21 mouse cellular contexts compared by ENCODE assay signal in the genomic region with DNA sequence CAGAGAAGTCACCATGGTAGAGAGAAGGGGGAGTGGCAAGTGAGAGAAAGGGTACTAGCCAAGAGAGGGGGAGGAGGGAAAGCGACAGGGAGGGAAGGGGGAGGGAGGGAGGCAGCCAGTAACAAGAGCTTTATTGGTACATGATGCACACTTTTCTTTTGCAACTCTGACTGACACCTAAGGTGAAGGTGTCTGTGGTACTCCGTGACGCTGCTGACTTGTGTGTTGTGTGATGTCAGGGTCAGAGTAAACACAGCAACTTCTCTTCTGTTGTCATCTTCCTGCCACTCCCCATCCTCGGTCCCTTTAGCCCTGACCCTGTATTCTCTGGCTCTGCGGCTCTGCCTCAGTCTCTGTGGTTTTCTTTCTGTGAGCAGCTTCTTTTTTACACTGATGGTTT. TPM values are rescaled to one million over a fixed set of nuclear protein-coding genes. Genes with fewer than 3 reads are reported as not detected.
DNase-seq lines count a peak whose midpoint lies in the region; ATAC-seq and TF ChIP-seq lines count a peak whose summit lies in the region.
"Had no signal": no experiment of that assay in that cellular context is flagged by ENCODE, and none has a peak within 500 bp of the region (broad histone marks: within the 10 kb centered on the region; RNA-seq: fewer than 3 reads in every experiment).

No protein-coding gene starts in this region.

- DNase-seq in heart, embryonic 10.5 days (ENCODE audit: low spot score), result no peak
- DNase-seq in liver, postnatal 0 days, result no peak
- DNase-seq in liver, result no peak
- peak; percentile 66 for DNase-seq in induced T-regulatory cell, adult 2 months (ENCODE audit: low read depth)
- DNase-seq in stomach, postnatal 0 days (ENCODE audit: low spot score), result no peak
- no peak for DNase-seq in left cerebral cortex, postnatal 4 days
- DNase-seq in thymus, postnatal 25 days, result no peak
- DNase-seq: cerebellum, adult 18-20 months; cerebellum, postnatal 36 days; gastrocnemius, postnatal 25 days; kidney, adult 18-20 months; kidney, postnatal 4 days; lung, adult 2 months; thymus, postnatal 4 days had no signal

- TF ChIP-seq EP300 in liver, postnatal 0 days (IDR thresholded peaks at IDR 0.05; ENCODE audit: low read depth), result no peak
- no peak for TF ChIP-seq EP300 in stomach, postnatal 0 days (optimal IDR thresholded peaks at IDR 0.05)

- intact Hi-C loops in left cerebral cortex, postnatal 4 days (cut with DNase I), result no loop called here

- H3K27me3 ChIP-seq in heart, embryonic 10.5 days (ENCODE audit: insufficient read depth, poor library complexity, severe bottlenecking), result no peaks in the 10 kb centered on the region
- H3K27me3 ChIP-seq in heart, embryonic 11.5 days (ENCODE audit: control insufficient read depth, insufficient read depth, low read length), result no peaks in the 10 kb centered on the region
- H3K27me3 ChIP-seq in liver, postnatal 0 days (ENCODE audit: insufficient read depth, low read length), result no peaks in the 10 kb centered on the region
- no peaks in the 10 kb centered on the region for H3K27me3 ChIP-seq in stomach, postnatal 0 days (ENCODE audit: control insufficient read depth, insufficient read depth, low read length)
- H3K27me3 ChIP-seq: forebrain, embryonic 12.5 days; heart, embryonic 12.5 days; hindbrain, embryonic 13.5 days; Patski had no signal

- H3K27ac ChIP-seq in heart, embryonic 10.5 days, result peak overlapping the region; percentile 29; the same call in 1 of the 2 replicates
- H3K27ac ChIP-seq in heart, embryonic 11.5 days (ENCODE audit: low read depth, low read length), result no peak overlapping the region
- peak overlapping the region; percentile 58; the same call in 1 of the 2 replicates for H3K27ac ChIP-seq in liver, postnatal 0 days (ENCODE audit: low read depth)
- 0 out of 2 replicates have a peak overlapping the region, but pooled peaks have one; percentile 35 for H3K27ac ChIP-seq in stomach, postnatal 0 days (replicated peaks)
- H3K27ac ChIP-seq: forebrain, embryonic 12.5 days; hindbrain, embryonic 13.5 days; macrophage had no signal

- no peaks in the 10 kb centered on the region for H3K9me3 ChIP-seq in heart, embryonic 10.5 days
- no peaks in the 10 kb centered on the region for H3K9me3 ChIP-seq in heart, embryonic 11.5 days (replicated peaks; ENCODE audit: control insufficient read depth, low read length)
- no peaks in the 10 kb centered on the region for H3K9me3 ChIP-seq in liver, postnatal 0 days (ENCODE audit: low read length)
- H3K9me3 ChIP-seq in stomach, postnatal 0 days (ENCODE audit: control insufficient read depth, low read length), result no peaks in the 10 kb centered on the region
- H3K9me3 ChIP-seq: forebrain, embryonic 12.5 days; heart, embryonic 12.5 days; hindbrain, embryonic 13.5 days had no signal

- H3K4me3 ChIP-seq in heart, embryonic 10.5 days, result no peak overlapping the region
- no peak overlapping the region for H3K4me3 ChIP-seq in heart, embryonic 11.5 days (ENCODE audit: low read depth, low read length)
- no peak overlapping the region for H3K4me3 ChIP-seq in liver, postnatal 0 days (ENCODE audit: low read depth, low read length)
- no peak overlapping the region for H3K4me3 ChIP-seq in stomach, postnatal 0 days (ENCODE audit: low read depth, low read length)
- H3K4me3 ChIP-seq: forebrain, embryonic 12.5 days; heart, embryonic 12.5 days; hindbrain, embryonic 13.5 days had no signal

- H3K36me3 ChIP-seq in heart, embryonic 10.5 days, result peaks cover 47% of the 10 kb centered on the region
- no peaks in the 10 kb centered on the region; the same call in 1 of the 2 replicates for H3K36me3 ChIP-seq in heart, embryonic 11.5 days (ENCODE audit: control insufficient read depth, insufficient read depth, low read length)
- peaks cover 12% of the 10 kb centered on the region; the same call in 1 of the 2 replicates for H3K36me3 ChIP-seq in liver, postnatal 0 days (replicated peaks; ENCODE audit: insufficient read depth, low read length)
- peaks cover 2% of the 10 kb centered on the region; the same call in 1 of the 2 replicates for H3K36me3 ChIP-seq in stomach, postnatal 0 days (ENCODE audit: control insufficient read depth, insufficient read depth, low read length)

- TF ChIP-seq CTCF in liver, postnatal 0 days (IDR thresholded peaks at IDR 0.05; ENCODE audit: low read depth), result no peak
- TF ChIP-seq CTCF in stomach, postnatal 0 days (IDR thresholded peaks at IDR 0.05; ENCODE audit: low read depth), result no peak

- no peak for ATAC-seq in heart, embryonic 11.5 days (replicated peaks; ENCODE audit: insufficient number of reproducible peaks, low FRiP score, low TSS enrichment)
- peak; percentile 80 for ATAC-seq in liver, postnatal 0 days
- ATAC-seq in stomach, postnatal 0 days (ENCODE audit: low FRiP score, low TSS enrichment), result peak; percentile 20; the same call in 1 of the 2 replicates
- ATAC-seq: midbrain, embryonic 16.5 days; Patski had no signal

- peaks cover 4% of the 10 kb centered on the region; the same call in 1 of the 2 replicates for H3K4me1 ChIP-seq in heart, embryonic 10.5 days
- H3K4me1 ChIP-seq in heart, embryonic 11.5 days (ENCODE audit: control insufficient read depth, insufficient read depth, low read length), result peaks cover 7% of the 10 kb centered on the region; the same call in 1 of the 2 replicates
- peaks cover 28% of the 10 kb centered on the region for H3K4me1 ChIP-seq in liver, postnatal 0 days (ENCODE audit: insufficient read depth)
- H3K4me1 ChIP-seq in stomach, postnatal 0 days (replicated peaks; ENCODE audit: control insufficient read depth, insufficient read depth), result no peaks in the 10 kb centered on the region
- H3K4me1 ChIP-seq: forebrain, embryonic 12.5 days; hindbrain, embryonic 13.5 days had no signal

- H3K4me2 ChIP-seq in heart, embryonic 11.5 days, result no peak overlapping the region
- H3K4me2 ChIP-seq in liver, postnatal 0 days (ENCODE audit: low read depth, low read length), result no peak overlapping the region
- no peak overlapping the region for H3K4me2 ChIP-seq in stomach, postnatal 0 days (replicated peaks; ENCODE audit: low read depth)
- H3K4me2 ChIP-seq: forebrain, embryonic 12.5 days; heart, embryonic 12.5 days; hindbrain, embryonic 13.5 days had no signal

- no peak overlapping the region for H3K9ac ChIP-seq in heart, embryonic 11.5 days (ENCODE audit: low read depth, low read length)
- H3K9ac ChIP-seq in liver, postnatal 0 days (replicated peaks), result no peak overlapping the region
- H3K9ac ChIP-seq in stomach, postnatal 0 days (ENCODE audit: low read length), result no peak overlapping the region
- H3K9ac ChIP-seq: forebrain, embryonic 12.5 days; heart, embryonic 12.5 days; hindbrain, embryonic 13.5 days had no signal

- WGBS in heart, embryonic 10.5 days, result 85% methylated on average over 5 of the region's 5 CpGs
- 62% methylated on average over 5 of the region's 5 CpGs for whole genome bisulfite sequencing in heart, embryonic 11.5 days (ENCODE audit: insufficient replicate concordance)
- WGBS in liver, postnatal 0 days (ENCODE audit: insufficient replicate concordance), result 66% methylated on average over 5 of the region's 5 CpGs
- 65% methylated on average over 4 of the region's 5 CpGs for WGBS in stomach, postnatal 0 days

RNA-seq across cellular contexts. Expression of a gene that starts 38.5 kb away (rescaled TPM):
- 5.2 and 10.4 TPM in 2 replicates for polyA plus RNA-seq in heart, embryonic 10.5 days (2016; fragmentation: Nextera tagmentation; extraction: Ambion mirVana)
- polyA plus RNA-seq in heart, embryonic 11.5 days (2014; fragmentation: Nextera tagmentation; extraction: Ambion mirVana), result 8.0 and 9.6 TPM in 2 replicates
- polyA plus RNA-seq in liver, postnatal 0 days (2015; fragmentation: Nextera tagmentation; extraction: Ambion mirVana), result 7.6 and 7.7 TPM in 2 replicates
- 17.5 and 18.3 TPM in 2 replicates for polyA plus RNA-seq in stomach, postnatal 0 days (2015; fragmentation: Nextera tagmentation; extraction: Ambion mirVana)
- 10 to 100 TPM; 23.3 to 24.3 TPM for total RNA-seq in left cerebral cortex, postnatal 4 days (2021)
